Mouse (Mus musculus): ENCODE measurements around the gene Hid1. TPM values are rescaled to one million over a fixed set of nuclear protein-coding genes. Genes with fewer than 3 reads are reported as not detected.
"Not testable (repeated sequence)": the region's sequence is repeated elsewhere in the genome, so short reads cannot be mapped to it uniquely, and the experiment has no call there.

The Hid1 gene
- polyA plus RNA-seq, 1 experiment from 2014 or later: 37.5 TPM

- no peaks in the 10 kb centered on the region for H3K27me3 ChIP-seq (ENCODE audit: control insufficient read depth, insufficient read depth, low read length)
- H3K4me2 ChIP-seq (replicated peaks; ENCODE audit: low read depth): no peak overlapping the region
- no peak for DNase-seq (ENCODE audit: low spot score)
- TF ChIP-seq EP300 (optimal IDR thresholded peaks at IDR 0.05) (no peak), CTCF (IDR thresholded peaks at IDR 0.05; ENCODE audit: low read depth) (no peak)
- no peak for ATAC-seq (ENCODE audit: low FRiP score, low TSS enrichment)
- H3K27ac ChIP-seq (replicated peaks): no peak overlapping the region
- no peaks in the 10 kb centered on the region for H3K9me3 ChIP-seq (ENCODE audit: control insufficient read depth, low read length)
- H3K36me3 ChIP-seq (ENCODE audit: control insufficient read depth, insufficient read depth, low read length): 0 out of 2 replicates have a peak, but pooled peaks cover 2% of the 10 kb centered on the region
- 91% methylated on average over 7 of the region's 7 CpGs for WGBS
- no peak overlapping the region for H3K4me3 ChIP-seq (ENCODE audit: low read depth, low read length)
- H3K4me1 ChIP-seq (replicated peaks; ENCODE audit: control insufficient read depth, insufficient read depth): no peaks in the 10 kb centered on the region
- H3K9ac ChIP-seq (ENCODE audit: low read length): no peak overlapping the region
Measured at GRCm38 (mm10) chr11:115391358-115391757, 23.8 kb upstream of the Hid1 start.

GRCm38 (mm10) chr11:115386859-115387258, 19.3 kb upstream of the Hid1 start:
- H3K4me2 ChIP-seq (replicated peaks; ENCODE audit: low read depth); DNase-seq (ENCODE audit: low spot score); ATAC-seq (ENCODE audit: low FRiP score, low TSS enrichment); H3K27ac ChIP-seq (replicated peaks); H3K27me3 ChIP-seq (ENCODE audit: control insufficient read depth, insufficient read depth, low read length); H3K9ac ChIP-seq (ENCODE audit: low read length); H3K4me1 ChIP-seq (replicated peaks; ENCODE audit: control insufficient read depth, insufficient read depth); H3K4me3 ChIP-seq (ENCODE audit: low read depth, low read length); H3K36me3 ChIP-seq (ENCODE audit: control insufficient read depth, insufficient read depth, low read length); H3K9me3 ChIP-seq (ENCODE audit: control insufficient read depth, low read length): not testable (repeated sequence)
- 83% methylated on average over 3 of the region's 3 CpGs for WGBS

- no peaks in the 10 kb centered on the region for H3K27me3 ChIP-seq (ENCODE audit: control insufficient read depth, insufficient read depth, low read length)
- ATAC-seq (ENCODE audit: low FRiP score, low TSS enrichment): no peak
- no peak overlapping the region for H3K9ac ChIP-seq (ENCODE audit: low read length)
- no peaks in the 10 kb centered on the region for H3K36me3 ChIP-seq (ENCODE audit: control insufficient read depth, insufficient read depth, low read length)
- DNase-seq (ENCODE audit: low spot score): no peak
- 83% methylated on average over 5 of the region's 5 CpGs for WGBS
- H3K27ac ChIP-seq (replicated peaks): no peak overlapping the region
- no peaks in the 10 kb centered on the region for H3K9me3 ChIP-seq (ENCODE audit: control insufficient read depth, low read length)
- no peak overlapping the region for H3K4me2 ChIP-seq (replicated peaks; ENCODE audit: low read depth)
- H3K4me3 ChIP-seq (ENCODE audit: low read depth, low read length): no peak overlapping the region
- H3K4me1 ChIP-seq (replicated peaks; ENCODE audit: control insufficient read depth, insufficient read depth): peaks cover 3% of the 10 kb centered on the region
- TF ChIP-seq CTCF (IDR thresholded peaks at IDR 0.05; ENCODE audit: low read depth) (no peak), EP300 (optimal IDR thresholded peaks at IDR 0.05) (no peak)
Measured at GRCm38 (mm10) chr11:115384587-115384986, 17.0 kb upstream of the Hid1 start.

- ATAC-seq (ENCODE audit: low FRiP score, low TSS enrichment) (no peak), DNase-seq (ENCODE audit: low spot score) (no peak)
- H3K9me3 ChIP-seq (ENCODE audit: control insufficient read depth, low read length): no peaks in the 10 kb centered on the region
- 54% methylated on average over 16 of the region's 16 CpGs for WGBS
- peak overlapping the region; percentile 8; the same call in 1 of the 2 replicates for H3K4me2 ChIP-seq (replicated peaks; ENCODE audit: low read depth)
- no peak overlapping the region for H3K4me3 ChIP-seq (ENCODE audit: low read depth, low read length)
- H3K9ac ChIP-seq (ENCODE audit: low read length): no peak overlapping the region
- H3K27ac ChIP-seq (replicated peaks): peak overlapping the region; percentile 18; the same call in 1 of the 2 replicates
- no peaks in the 10 kb centered on the region for H3K27me3 ChIP-seq (ENCODE audit: control insufficient read depth, insufficient read depth, low read length)
- no peaks in the 10 kb centered on the region for H3K36me3 ChIP-seq (ENCODE audit: control insufficient read depth, insufficient read depth, low read length)
- TF ChIP-seq EP300 (optimal IDR thresholded peaks at IDR 0.05) (no peak), CTCF (IDR thresholded peaks at IDR 0.05; ENCODE audit: low read depth) (no peak)
- peaks cover 3% of the 10 kb centered on the region for H3K4me1 ChIP-seq (replicated peaks; ENCODE audit: control insufficient read depth, insufficient read depth)
Measured at GRCm38 (mm10) chr11:115383701-115384474, 16.3 kb upstream of the Hid1 start.

- no peak overlapping the region for H3K27ac ChIP-seq (replicated peaks)
- peak overlapping the region; percentile 1; the same call in 1 of the 2 replicates for H3K9ac ChIP-seq (ENCODE audit: low read length)
- DNase-seq (ENCODE audit: low spot score) (no peak), ATAC-seq (ENCODE audit: low FRiP score, low TSS enrichment) (no peak)
- no peaks in the 10 kb centered on the region for H3K27me3 ChIP-seq (ENCODE audit: control insufficient read depth, insufficient read depth, low read length)
- H3K9me3 ChIP-seq (ENCODE audit: control insufficient read depth, low read length): no peaks in the 10 kb centered on the region
- H3K4me3 ChIP-seq (ENCODE audit: low read depth, low read length): peak overlapping the region; percentile 75
- TF ChIP-seq CTCF (IDR thresholded peaks at IDR 0.05; ENCODE audit: low read depth) (no peak), EP300 (optimal IDR thresholded peaks at IDR 0.05) (no peak)
- peaks cover 3% of the 10 kb centered on the region for H3K4me1 ChIP-seq (replicated peaks; ENCODE audit: control insufficient read depth, insufficient read depth)
- 18% methylated on average over 5 of the region's 5 CpGs for WGBS
- peak overlapping the region; percentile 94 for H3K4me2 ChIP-seq (replicated peaks; ENCODE audit: low read depth)
- H3K36me3 ChIP-seq (ENCODE audit: control insufficient read depth, insufficient read depth, low read length): no peaks in the 10 kb centered on the region
Measured at GRCm38 (mm10) chr11:115382891-115383290, 15.3 kb upstream of the Hid1 start.

Measured in stomach, postnatal 0 days (tissue).